Mouse (Mus musculus) mouse embryonic stem cell (cell line): ENCODE measurements around the gene D6Ertd527e.

Experiments
- in situ Hi-C, 2 experiments: fragments of 300-500 bp; cut with MboI; formaldehyde crosslinking; loops; 1 replicate in 1 of 2; 3 replicates in 1 of 2; pipeline ENCODE4 v1.14.3; 2019 to 2020; ENCODE audit warnings: low sequenced_read_pairs in 2 of 2, low pct_unique_long_range_greater_than_20kb in 1 of 2, mixed read lengths in 1 of 2; ENCODE audit not compliant: unreplicated experiment in 1 of 2

The D6Ertd527e gene

DNA sequence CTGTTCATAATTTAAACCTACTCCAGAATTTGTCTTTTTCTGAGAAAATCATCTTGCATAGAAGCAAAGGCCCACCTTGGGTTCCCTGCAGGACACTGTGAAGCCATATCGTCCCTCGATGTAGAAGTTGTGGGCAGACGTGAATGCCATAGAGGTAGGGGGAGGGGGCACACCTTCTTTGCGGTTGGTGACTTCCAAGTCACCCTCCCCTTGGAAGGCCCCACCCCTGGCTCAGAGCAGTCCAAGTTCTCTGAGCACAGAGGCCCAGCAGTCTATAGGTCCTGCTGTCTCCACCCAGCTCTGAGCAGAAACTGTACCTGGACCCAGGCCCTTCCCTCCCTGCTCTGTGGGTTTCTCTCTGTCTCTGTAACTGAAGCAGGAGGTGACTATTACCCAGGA lies 2.6 kb upstream of the D6Ertd527e start:
- in situ Hi-C loops, result loop anchor here (5.0 to 25.0 kb wide), 3 partner anchors 173 to 235 kb away; partner anchors contain the start of gene Antxr1 (in 1 of the 2)

DNA sequence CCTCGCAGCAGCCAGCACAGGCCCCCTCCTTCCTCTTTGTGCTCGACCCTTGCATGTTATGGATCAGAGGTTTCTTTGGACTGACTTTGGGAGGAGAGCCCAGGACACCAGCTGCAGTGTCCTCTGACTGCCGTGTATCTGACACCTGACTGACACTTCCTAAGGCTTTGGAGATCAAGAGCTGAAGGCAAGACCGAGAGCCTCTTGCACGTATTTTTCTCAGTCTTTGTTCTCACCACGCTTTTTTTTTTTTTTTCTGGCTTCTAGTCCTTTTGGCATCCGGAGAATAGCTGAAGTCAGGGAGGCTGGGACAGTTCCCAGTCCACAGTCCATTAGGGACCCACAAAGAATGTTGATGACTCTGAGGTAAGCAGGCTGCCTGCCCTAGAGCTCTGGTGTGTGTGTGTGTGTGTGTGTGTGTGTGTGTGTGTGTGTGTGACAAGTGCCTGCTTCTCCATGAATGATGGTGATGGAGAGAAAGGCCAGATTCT lies 2.1 kb upstream of the D6Ertd527e start:
- in situ Hi-C loops, result loop anchor here (5.0 to 25.0 kb wide), 3 partner anchors 172 to 235 kb away; partner anchors contain the start of gene Antxr1 (in 1 of the 2)

DNA sequence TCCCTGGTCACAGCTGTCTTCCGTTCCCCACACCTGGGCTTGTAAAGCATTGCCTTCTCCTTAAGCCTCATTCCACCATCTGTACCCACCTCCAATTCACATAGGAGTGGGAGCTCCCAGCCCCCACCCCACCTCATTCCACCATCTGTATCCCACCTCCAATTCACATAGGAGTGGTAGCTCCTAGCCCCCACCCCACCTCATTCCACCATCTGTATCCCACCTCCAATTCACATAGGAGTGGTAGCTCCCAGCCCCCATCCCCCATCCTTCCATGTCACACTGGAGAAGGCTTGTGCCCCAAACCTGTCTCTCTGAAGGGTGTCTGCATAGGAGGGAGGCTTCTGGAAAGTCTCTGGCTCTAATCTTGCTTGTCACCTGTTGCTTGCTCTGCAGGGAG lies 1.2 kb upstream of the D6Ertd527e start:
- in situ Hi-C loops, result loop anchor here (5.0 to 25.0 kb wide), 3 partner anchors 171 to 234 kb away; partner anchors contain the start of gene Antxr1 (in 1 of the 2)

DNA sequence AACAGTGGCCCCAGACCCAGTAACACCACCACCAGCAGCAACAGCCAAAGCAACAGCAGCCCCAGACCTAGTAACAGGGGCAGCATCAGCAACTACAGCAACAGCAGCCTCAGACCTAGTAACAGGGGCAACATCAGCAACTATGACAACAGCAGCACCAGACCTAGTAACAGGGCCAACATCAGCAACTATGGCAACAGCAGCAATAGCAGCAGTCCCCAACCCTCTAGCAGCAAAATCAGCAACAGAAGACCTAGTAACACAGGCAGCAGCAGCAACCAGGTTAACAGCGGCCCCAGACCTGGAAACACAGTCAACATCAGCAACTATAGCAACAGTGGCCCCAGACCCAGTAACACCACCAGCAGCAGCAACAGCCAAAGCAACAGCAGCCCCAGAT lies 6.9 kb downstream of the D6Ertd527e start:
- in situ Hi-C loops, result loop anchor here in 1 of 2 experiments (25.0 kb wide), 1 partner anchor 176 kb away; no protein-coding TSS in a partner anchor

DNA sequence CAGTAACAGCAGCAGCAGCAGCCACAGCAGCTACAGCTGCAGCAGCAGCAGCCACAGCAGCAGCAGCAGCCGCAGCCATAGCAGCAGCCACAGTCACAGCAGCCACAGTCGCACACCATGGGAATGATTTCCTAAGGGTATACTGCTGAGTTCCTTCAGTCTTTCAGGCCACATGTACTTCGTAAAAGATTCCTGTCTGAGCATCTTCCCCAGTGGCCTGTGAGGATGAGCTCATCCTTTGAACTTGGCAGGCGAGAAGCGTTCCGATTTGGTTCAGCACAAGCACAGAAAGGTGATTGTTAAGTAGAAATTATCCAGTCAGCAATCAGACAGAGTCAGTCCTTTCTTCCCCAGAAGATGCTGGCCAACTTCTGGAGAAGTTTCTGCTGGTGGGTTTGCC lies 7.6 kb downstream of the D6Ertd527e start:
- in situ Hi-C loops, result loop anchor here in 1 of 2 experiments (25.0 kb wide), 1 partner anchor 175 kb away; no protein-coding TSS in a partner anchor

DNA sequence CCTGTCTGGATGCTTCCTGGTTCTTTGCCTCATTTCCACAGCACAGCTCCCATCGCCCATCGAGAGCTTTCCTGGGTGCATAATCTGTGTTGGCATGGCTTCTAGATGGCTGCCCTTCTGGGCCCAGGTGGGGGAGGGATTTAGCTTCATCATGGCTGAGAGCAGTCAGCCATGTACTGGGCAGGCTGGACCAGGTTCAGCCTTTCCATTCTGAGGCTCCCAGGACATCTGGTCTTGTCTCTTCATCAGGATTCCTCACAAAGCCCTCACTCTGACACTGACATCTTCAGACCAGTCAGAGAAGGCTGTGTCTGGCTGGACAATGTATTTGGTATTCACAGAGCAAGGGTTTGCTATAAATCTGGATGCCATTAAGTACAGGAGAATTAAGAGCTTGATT lies 11.4 kb downstream of the D6Ertd527e start:
- in situ Hi-C loops, result loop anchor here in 1 of 2 experiments (25.0 kb wide), 1 partner anchor 171 kb away; no protein-coding TSS in a partner anchor

DNA sequence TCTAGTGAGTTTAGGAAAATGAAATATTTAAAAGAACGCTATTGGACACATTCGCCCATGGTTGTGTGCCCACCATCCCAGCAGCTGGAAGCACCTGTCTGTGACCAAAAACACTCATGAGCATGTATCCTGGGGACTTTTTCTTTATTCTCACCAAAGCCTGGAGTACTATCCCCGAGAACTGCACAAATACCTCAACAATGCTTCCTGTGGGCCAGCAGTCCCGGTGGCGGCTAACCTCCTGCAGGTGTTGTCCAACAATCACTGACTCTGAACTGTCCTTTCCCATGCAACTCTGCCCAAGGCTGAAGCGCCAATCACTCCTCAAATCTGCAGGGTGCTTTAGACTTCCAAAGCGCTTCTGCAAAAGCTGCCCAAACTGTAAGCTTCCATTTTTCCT lies 12.1 kb downstream of the D6Ertd527e start:
- in situ Hi-C loops, result loop anchor here in 1 of 2 experiments (25.0 kb wide), 1 partner anchor 171 kb away; no protein-coding TSS in a partner anchor

DNA sequence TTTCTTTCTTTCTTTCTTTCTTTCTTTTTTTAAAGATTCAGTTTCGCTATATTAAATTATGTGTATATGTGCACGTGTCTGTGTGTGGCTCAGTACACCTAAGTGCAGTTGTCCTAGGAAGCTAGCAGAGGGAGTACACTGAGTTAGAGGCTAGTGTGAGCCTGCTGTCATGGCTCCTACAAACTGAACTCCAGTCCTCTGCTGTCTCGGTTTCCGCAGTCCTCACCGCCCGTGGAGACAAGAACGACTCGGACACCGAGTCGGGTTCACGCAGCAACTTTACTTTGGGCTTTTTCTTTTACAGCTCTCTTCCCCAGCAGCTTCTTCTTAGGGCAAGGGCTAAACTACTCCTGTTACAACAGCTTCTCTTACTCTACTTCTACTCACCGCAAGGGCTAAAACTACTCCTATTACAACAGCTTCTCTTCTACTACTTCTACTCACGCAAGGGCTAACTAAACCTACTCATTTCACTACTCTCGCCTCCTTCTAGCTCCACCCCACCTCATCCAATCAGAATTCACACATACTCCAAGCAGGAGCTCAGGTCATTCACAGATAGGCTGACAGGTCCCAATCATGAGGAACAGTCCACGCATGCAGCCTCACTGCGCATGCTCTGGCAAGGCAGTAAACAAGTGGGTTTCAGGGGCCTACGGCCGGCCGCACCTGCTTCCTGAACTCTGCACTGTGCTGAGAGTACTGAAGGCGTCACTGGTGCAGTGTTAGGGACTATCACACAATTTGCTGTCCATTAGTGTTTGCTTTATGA lies 14.7 kb downstream of the D6Ertd527e start:
- in situ Hi-C loops, result loop anchor here in 1 of 2 experiments (25.0 kb wide), 1 partner anchor 168 kb away; no protein-coding TSS in a partner anchor

DNA sequence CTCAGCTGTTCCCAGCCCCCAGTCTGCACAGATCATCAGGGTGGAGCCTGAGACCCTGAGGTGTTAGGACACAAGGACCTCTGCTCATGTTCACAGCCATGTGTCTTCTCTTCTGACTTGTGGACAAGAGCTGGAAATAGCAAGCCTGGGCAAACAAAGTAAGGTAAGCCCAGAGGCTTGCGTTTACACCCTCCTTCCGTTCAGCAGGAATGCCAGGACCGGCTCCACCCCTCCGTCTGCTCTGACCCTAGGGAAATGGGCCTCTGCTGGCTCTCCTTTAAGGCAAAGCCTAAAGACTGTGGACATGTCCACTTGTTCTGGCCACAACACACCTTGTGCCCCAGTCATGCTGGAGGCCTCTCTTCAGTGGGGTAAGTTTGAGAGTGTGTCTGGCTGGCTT lies 15.4 kb downstream of the D6Ertd527e start:
- in situ Hi-C loops, result loop anchor here in 1 of 2 experiments (25.0 kb wide), 1 partner anchor 167 kb away; no protein-coding TSS in a partner anchor

DNA sequence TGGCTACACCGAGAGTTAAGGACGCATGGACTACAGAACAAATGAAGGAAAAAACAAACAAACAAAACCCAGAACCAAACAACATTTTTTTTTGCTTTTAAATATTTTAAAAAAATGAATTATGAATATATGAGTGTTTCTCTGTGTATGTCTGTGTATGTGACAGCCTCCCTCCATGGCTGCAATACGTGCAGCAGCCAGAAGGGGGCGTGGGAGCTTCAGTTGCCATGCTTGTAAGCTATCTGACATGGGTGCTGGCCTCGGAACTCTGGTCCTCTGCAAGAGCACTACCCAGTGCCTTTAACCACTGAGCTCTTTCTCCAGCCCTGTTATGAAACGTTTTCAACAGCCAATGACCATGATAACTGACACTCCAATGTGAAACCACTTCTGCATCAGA lies 16.1 kb downstream of the D6Ertd527e start:
- in situ Hi-C loops, result loop anchor here in 1 of 2 experiments (25.0 kb wide), 1 partner anchor 167 kb away; no protein-coding TSS in a partner anchor

DNA sequence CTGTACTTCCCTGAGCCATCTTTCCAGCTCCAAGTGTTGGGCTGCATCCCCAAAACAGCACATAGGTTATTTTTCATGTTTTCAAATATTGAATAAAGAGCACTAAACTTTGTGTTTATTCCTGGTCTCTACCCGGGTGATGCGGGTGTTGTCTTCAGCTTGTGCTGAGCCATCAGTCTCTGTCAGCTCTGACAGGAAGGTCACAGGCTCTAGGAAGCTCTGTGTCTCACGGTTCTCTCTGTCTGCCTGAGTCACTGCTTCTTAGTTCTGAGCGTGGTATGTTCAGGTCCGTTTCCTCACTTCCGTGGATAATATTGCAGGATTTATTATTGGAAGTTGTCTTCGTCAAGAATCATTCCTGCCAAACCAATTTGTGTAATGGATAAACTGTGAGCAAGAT lies 17.4 kb downstream of the D6Ertd527e start:
- in situ Hi-C loops, result loop anchor here in 1 of 2 experiments (25.0 kb wide), 1 partner anchor 165 kb away; no protein-coding TSS in a partner anchor

DNA sequence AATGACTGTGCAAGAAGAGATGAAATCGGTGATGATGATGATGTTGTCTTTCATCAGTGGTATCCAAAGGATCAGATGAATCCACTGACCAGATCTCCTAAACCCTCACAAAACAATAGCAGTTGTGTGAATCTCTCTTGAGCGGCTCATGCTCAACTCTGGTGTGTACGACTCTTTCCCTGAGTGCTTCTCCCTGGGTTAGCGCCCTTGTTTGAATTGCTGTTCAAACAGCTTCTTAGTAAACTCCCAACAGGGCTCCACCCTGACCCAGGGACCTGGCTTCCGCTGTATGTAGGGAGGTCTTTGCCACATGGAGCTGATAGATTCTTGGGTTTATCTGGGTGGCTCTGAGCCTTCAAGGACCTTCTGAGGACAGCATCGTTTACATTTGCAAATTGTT lies 18.9 kb downstream of the D6Ertd527e start:
- in situ Hi-C loops, result loop anchor here in 1 of 2 experiments (25.0 kb wide), 1 partner anchor 164 kb away; no protein-coding TSS in a partner anchor

DNA sequence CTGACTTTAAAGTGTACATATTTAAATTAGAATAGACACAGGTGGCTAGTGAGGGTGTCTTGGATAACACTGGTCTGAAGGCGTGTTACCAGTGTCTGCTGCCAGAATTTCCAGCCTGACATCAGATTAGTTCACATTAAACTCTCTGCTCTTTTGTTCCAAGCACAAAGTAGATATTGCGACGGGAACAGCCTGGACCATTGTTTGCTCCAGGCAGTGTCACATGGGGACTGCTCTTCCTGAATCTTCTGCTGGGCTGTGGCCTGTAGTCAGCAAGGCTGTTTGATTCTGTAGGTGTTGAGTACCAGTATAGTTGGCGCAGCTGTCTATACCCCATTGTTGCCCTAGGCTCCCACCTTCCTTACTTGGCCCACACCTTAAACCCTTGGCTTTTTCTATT lies 19.4 kb downstream of the D6Ertd527e start:
- in situ Hi-C loops, result loop anchor here in 1 of 2 experiments (25.0 kb wide), 1 partner anchor 163 kb away; no protein-coding TSS in a partner anchor

DNA sequence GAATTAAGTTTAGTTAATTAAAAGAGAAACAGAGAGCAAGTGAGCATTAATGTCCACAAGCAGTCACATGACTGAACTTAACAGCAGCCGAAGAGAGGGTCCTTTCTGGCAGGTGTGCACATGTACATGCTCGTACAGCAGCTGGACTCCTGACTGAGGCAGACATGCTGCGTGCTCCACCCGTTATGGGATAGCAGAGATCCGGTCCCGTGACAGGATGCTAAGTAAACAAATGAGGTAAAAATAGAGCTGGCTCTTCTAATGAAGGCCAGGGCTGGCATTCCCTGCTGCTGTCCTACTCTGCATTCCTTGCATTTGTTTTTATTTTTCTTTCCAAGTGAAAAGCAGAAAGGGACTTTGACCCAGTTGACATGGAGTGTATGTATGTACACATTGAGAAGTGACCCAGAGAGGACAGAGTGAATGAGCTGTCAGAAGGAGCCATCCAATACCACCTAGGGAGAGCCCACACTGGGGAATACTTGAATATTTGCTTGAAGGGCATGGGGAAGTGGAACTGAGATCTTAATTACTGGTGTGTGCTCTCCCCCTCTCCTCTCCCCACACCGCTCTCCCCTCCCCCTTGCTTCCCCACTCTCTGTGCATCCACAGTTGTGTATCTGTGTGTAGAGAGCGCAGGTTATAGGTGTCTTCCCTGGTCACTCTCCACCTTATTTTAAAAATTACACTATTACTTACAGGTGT lies 22.7 kb downstream of the D6Ertd527e start:
- in situ Hi-C loops, result no loop called here

DNA sequence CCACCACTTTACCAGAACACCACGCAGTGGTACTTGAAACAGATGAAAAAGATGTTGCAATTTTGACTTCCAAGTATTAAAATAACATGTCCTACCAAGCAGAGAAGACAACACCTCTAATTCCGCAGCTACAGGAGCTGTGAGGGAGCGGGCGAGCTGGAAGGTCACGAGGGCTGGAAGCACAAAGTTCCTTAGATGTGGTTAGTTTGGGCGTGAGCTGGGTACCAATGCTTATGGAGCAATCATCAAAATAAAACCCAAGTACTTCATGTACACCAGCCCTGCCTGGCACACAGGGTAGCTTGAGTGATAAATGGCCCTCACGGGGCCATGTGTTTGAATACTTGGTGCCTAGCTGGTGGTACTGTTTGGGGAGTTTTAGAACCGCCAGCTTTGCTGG lies 25.3 kb downstream of the D6Ertd527e start:
- in situ Hi-C loops, result no loop called here

DNA sequence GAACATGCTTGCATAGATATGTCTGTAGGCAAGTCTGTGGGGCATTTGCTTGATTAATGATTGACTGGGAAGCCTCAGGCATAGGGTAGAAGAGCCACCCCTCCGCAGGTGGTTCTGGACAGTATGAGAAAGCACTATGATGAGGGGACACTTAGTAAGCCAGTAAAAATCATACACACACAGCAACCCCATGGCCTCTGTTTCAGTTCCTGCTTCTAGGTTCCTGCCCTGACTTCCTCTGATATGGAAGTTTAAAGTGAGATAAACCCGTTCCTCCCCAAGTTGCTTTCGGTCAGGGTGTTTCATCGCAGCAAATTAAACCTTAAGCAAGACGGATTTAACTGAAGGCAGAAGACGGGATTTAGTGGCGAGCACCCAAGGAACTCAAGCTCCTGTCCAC lies 26.1 kb downstream of the D6Ertd527e start:
- in situ Hi-C loops, result no loop called here

DNA sequence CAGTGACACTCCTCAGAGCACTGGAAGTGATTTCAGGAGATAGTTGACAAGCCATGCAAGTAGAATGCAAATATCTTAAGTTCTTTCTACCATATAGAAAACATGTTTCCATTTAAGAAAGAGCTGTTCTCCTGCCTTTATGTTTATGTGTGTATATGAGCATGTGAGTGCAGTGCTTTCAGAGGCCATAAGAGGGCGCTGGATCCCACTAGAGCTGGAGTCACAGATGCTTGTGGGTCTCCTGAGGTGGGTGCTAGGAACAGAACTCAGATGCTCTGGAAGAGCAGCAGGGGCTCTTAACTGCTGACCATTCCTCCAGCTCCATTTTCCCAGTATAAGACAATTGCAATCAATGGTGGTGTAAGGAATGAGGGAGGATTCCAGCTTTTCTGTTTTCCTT lies 26.5 kb downstream of the D6Ertd527e start:
- in situ Hi-C loops, result no loop called here

DNA sequence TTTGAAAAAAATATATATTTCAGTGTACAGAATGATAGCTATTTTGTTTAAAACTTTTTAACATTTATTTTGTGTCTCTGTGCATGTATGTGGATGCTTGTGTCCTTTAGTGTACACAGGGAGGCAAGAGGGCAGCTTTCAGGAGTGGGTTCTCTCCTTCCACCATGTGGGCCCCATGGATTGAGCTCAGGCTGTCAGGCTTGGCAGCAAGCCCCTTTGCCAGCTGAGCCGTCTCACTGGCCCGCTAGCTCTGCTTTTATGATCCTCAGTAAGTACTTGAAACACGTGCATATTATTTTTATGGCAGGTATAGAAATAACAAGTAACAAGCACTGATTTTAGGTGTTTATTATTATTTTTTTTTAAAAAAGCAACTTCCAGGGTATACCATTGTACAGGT lies 29.0 kb downstream of the D6Ertd527e start:
- in situ Hi-C loops, result no loop called here
